Mouse (Mus musculus) embryonic facial prominence, embryonic 13.5 days (tissue): ENCODE measurements around the gene Ky. TPM values are rescaled to one million over a fixed set of nuclear protein-coding genes. Genes with fewer than 3 reads are reported as not detected.
A peak's percentile ranks its signal among the peaks of the same experiment; 100 is the strongest.

ENCODE experiments used
- ATAC-seq: fragments of 200-750 bp; cut with Nextera tagmentation; 2 replicates; pipeline ENCODE4 v1.8.0; 2017; ENCODE audit warnings: low read depth; ENCODE audit not compliant: insufficient number of reproducible peaks, insufficient read depth, low FRiP score, low TSS enrichment
- H3K27ac ChIP-seq: fragments of 300-500 bp; sonication (generic); 2 replicates; pipeline ENCODE4 v1.5.1; 2015; ENCODE audit warnings: moderate library complexity, mild to moderate bottlenecking, inconsistent platforms
- H3K27me3 ChIP-seq: fragments of 300-500 bp; sonication (generic); 2 replicates; pipeline ENCODE4 v1.6.1; 2015; ENCODE audit warnings: mild to moderate bottlenecking, inconsistent platforms
- H3K36me3 ChIP-seq: fragments of 300-500 bp; sonication (generic); 2 replicates; pipeline ENCODE4 v1.6.1; 2015; ENCODE audit warnings: mild to moderate bottlenecking, inconsistent platforms
- H3K4me1 ChIP-seq: fragments of 300-500 bp; sonication (generic); 2 replicates; pipeline ENCODE4 v1.6.1; 2015; ENCODE audit warnings: inconsistent platforms
- H3K4me2 ChIP-seq: fragments of 300-500 bp; sonication (generic); 2 replicates; pipeline ENCODE4 v1.6.1; 2015; ENCODE audit warnings: moderate library complexity, mild to moderate bottlenecking, inconsistent platforms
- H3K4me3 ChIP-seq: fragments of 300-500 bp; sonication (generic); 2 replicates; pipeline ENCODE4 v1.5.1; 2015; ENCODE audit warnings: mild to moderate bottlenecking, inconsistent platforms
- H3K9ac ChIP-seq: fragments of 300-500 bp; sonication (generic); 2 replicates; pipeline ENCODE4 v1.6.1; 2015; ENCODE audit warnings: mild to moderate bottlenecking, inconsistent platforms
- H3K9me3 ChIP-seq: fragments of 300-500 bp; sonication (generic); 2 replicates; pipeline ENCODE4 v1.6.1; 2016; ENCODE audit warnings: inconsistent platforms
- WGBS: fragments of 180-500 bp; shearing (Covaris S2); methylation state at CpG from one replicate; pipeline ENCODE4 v1.1.7; 2015; ENCODE audit warnings: mixed read lengths; 5-methylcytosine and 5-hydroxymethylcytosine counted together
- polyA plus RNA-seq: library from polyadenylated mRNA; unstranded; fragments of >200 nt; fragmentation: Nextera tagmentation; extraction: Ambion mirVana; gene quantifications from 2 replicates; pipeline ENCODE4 v1.2.1, GENCODE M21; 2015

Gene Ky
- polyA plus RNA-seq: 0.13 and 0.19 TPM in 2 replicates

- 1% methylated on average over 63 of the region's 63 CpGs for WGBS
- H3K36me3 ChIP-seq: no peaks in the 10 kb centered on the region
- H3K27ac ChIP-seq: no peak within 1 kb of the TSS
- no peaks in the 10 kb centered on the region for H3K9me3 ChIP-seq
- peak within 1 kb of the TSS; percentile 65 for H3K9ac ChIP-seq
- peak within 1 kb of the TSS; percentile 50 for H3K4me3 ChIP-seq
- H3K4me1 ChIP-seq: peaks cover 12% of the 10 kb centered on the region
- peak within 1 kb of the TSS; percentile 88 for H3K4me2 ChIP-seq
- peaks cover 48% of the 10 kb centered on the region for H3K27me3 ChIP-seq
- 0 out of 2 replicates have a peak, but pooled peaks have one; percentile 21 for ATAC-seq
Observed at GRCm38 (mm10) chr9:102505700-102506585, at the start of gene Ky. Gene Ky, plus strand, starts transcription at chr9:102505750.

GRCm38 (mm10) chr9:102462251-102462650, 43.3 kb upstream of the Ky start:
- no peaks in the 10 kb centered on the region for H3K4me1 ChIP-seq
- H3K36me3 ChIP-seq: no peaks in the 10 kb centered on the region
- no peak for ATAC-seq
- H3K9me3 ChIP-seq: no peaks in the 10 kb centered on the region
- no peak overlapping the region for H3K4me2 ChIP-seq
- no peak overlapping the region for H3K4me3 ChIP-seq
- H3K27me3 ChIP-seq: no peaks in the 10 kb centered on the region
- H3K27ac ChIP-seq: no peak overlapping the region
- H3K9ac ChIP-seq: no peak overlapping the region
- 91% methylated on average over 10 of the region's 10 CpGs for WGBS

- no peak overlapping the region for H3K4me2 ChIP-seq
- no peak overlapping the region for H3K9ac ChIP-seq
- H3K27me3 ChIP-seq: no peaks in the 10 kb centered on the region
- no peak overlapping the region for H3K4me3 ChIP-seq
- WGBS: 81% methylated on average over 3 of the region's 3 CpGs
- no peak for ATAC-seq
- no peaks in the 10 kb centered on the region for H3K36me3 ChIP-seq
- H3K9me3 ChIP-seq: no peaks in the 10 kb centered on the region
- no peaks in the 10 kb centered on the region for H3K4me1 ChIP-seq
- no peak overlapping the region for H3K27ac ChIP-seq
Observed at GRCm38 (mm10) chr9:102465044-102465443, 40.5 kb upstream of the Ky start.

- no peak overlapping the region for H3K27ac ChIP-seq
- no peak overlapping the region for H3K4me3 ChIP-seq
- no peaks in the 10 kb centered on the region for H3K27me3 ChIP-seq
- no peak overlapping the region for H3K4me2 ChIP-seq
- no peaks in the 10 kb centered on the region for H3K4me1 ChIP-seq
- ATAC-seq: no peak
- H3K9ac ChIP-seq: no peak overlapping the region
- no peaks in the 10 kb centered on the region for H3K9me3 ChIP-seq
- WGBS: 72% methylated on average over 5 of the region's 5 CpGs
- no peaks in the 10 kb centered on the region for H3K36me3 ChIP-seq
Observed at GRCm38 (mm10) chr9:102465726-102466125, 39.8 kb upstream of the Ky start.

- WGBS: 85% methylated on average over 2 of the region's 2 CpGs
- H3K9ac ChIP-seq: no peak overlapping the region
- no peaks in the 10 kb centered on the region for H3K4me1 ChIP-seq
- no peak overlapping the region for H3K4me2 ChIP-seq
- no peak for ATAC-seq
- no peaks in the 10 kb centered on the region for H3K27me3 ChIP-seq
- H3K27ac ChIP-seq: no peak overlapping the region
- no peaks in the 10 kb centered on the region for H3K9me3 ChIP-seq
- H3K4me3 ChIP-seq: no peak overlapping the region
- no peaks in the 10 kb centered on the region for H3K36me3 ChIP-seq
Observed at GRCm38 (mm10) chr9:102470076-102470819, 35.3 kb upstream of the Ky start.

GRCm38 (mm10) chr9:102477767-102478450, 27.6 kb upstream of the Ky start:
- Histone ChIP-seq H3K4me2 (no peak overlapping the region), H3K27me3 (no peaks in the 10 kb centered on the region), H3K4me1 (no peaks in the 10 kb centered on the region), H3K36me3 (no peaks in the 10 kb centered on the region), H3K9ac (no peak overlapping the region), H3K9me3 (no peaks in the 10 kb centered on the region), H3K4me3 (no peak overlapping the region), H3K27ac (no peak overlapping the region)
- WGBS: 85% methylated on average over 6 of the region's 6 CpGs
- ATAC-seq: no peak

- Histone ChIP-seq H3K36me3 (no peaks in the 10 kb centered on the region), H3K27me3 (no peaks in the 10 kb centered on the region), H3K4me3 (no peak overlapping the region), H3K9ac (no peak overlapping the region), H3K4me1 (no peaks in the 10 kb centered on the region), H3K4me2 (no peak overlapping the region), H3K9me3 (no peaks in the 10 kb centered on the region), H3K27ac (no peak overlapping the region)
- ATAC-seq: no peak
- 89% methylated on average over 3 of the region's 3 CpGs for WGBS
Observed at GRCm38 (mm10) chr9:102478451-102478835, 27.1 kb upstream of the Ky start.

- Histone ChIP-seq H3K4me3 (no peak overlapping the region), H3K9ac (no peak overlapping the region), H3K27ac (no peak overlapping the region), H3K27me3 (no peaks in the 10 kb centered on the region), H3K36me3 (no peaks in the 10 kb centered on the region), H3K4me1 (no peaks in the 10 kb centered on the region), H3K4me2 (no peak overlapping the region), H3K9me3 (no peaks in the 10 kb centered on the region)
- ATAC-seq: no peak
- WGBS: 56% methylated on average over 9 of the region's 9 CpGs
Observed at GRCm38 (mm10) chr9:102479022-102479421, 26.5 kb upstream of the Ky start.

- Histone ChIP-seq H3K27ac (no peak overlapping the region), H3K36me3 (no peaks in the 10 kb centered on the region)
Observed at GRCm38 (mm10) chr9:102492031-102492795, 13.3 kb upstream of the Ky start.

GRCm38 (mm10) chr9:102493044-102493443, 12.5 kb upstream of the Ky start:
- H3K4me3 ChIP-seq: no peak overlapping the region
- WGBS: 39% methylated on average over 4 of the region's 4 CpGs
- H3K36me3 ChIP-seq: no peaks in the 10 kb centered on the region
- ATAC-seq: no peak
- no peaks in the 10 kb centered on the region for H3K4me1 ChIP-seq
- no peaks in the 10 kb centered on the region for H3K9me3 ChIP-seq
- no peak overlapping the region for H3K4me2 ChIP-seq
- H3K27me3 ChIP-seq: 0 out of 2 replicates have a peak, but pooled peaks cover 2% of the 10 kb centered on the region
- no peak overlapping the region for H3K27ac ChIP-seq
- H3K9ac ChIP-seq: no peak overlapping the region

More at GRCm38 (mm10) chr9:102492031-102492795, 13.3 kb upstream of the Ky start:
- ATAC-seq: no peak
- H3K27me3 ChIP-seq: 0 out of 2 replicates have a peak, but pooled peaks cover 2% of the 10 kb centered on the region
- no peaks in the 10 kb centered on the region for H3K9me3 ChIP-seq
- no peak overlapping the region for H3K4me2 ChIP-seq
- no peak overlapping the region for H3K4me3 ChIP-seq
- H3K4me1 ChIP-seq: no peaks in the 10 kb centered on the region
- 44% methylated on average over 12 of the region's 12 CpGs for WGBS
- H3K9ac ChIP-seq: no peak overlapping the region

GRCm38 (mm10) chr9:102493916-102494315, 11.6 kb upstream of the Ky start:
- 88% methylated on average over 2 of the region's 2 CpGs for WGBS

More at GRCm38 (mm10) chr9:102493916-102494315, 11.6 kb upstream of the Ky start:
- Histone ChIP-seq H3K36me3 (no peaks in the 10 kb centered on the region), H3K27ac (no peak overlapping the region), H3K4me2 (no peak overlapping the region), H3K9ac (no peak overlapping the region), H3K9me3 (no peaks in the 10 kb centered on the region), H3K27me3 (0 out of 2 replicates have a peak, but pooled peaks cover 2% of the 10 kb centered on the region), H3K4me1 (no peaks in the 10 kb centered on the region), H3K4me3 (no peak overlapping the region)
- ATAC-seq: no peak
